Mouse (Mus musculus) lung, postnatal 0 days (tissue): ENCODE measurements around the gene Gng2.

ENCODE experiments used
- CTCF ChIP-seq: IDR thresholded peaks from 2 replicates; pipeline ENCODE4 v1.5.1; 2016; ENCODE audit warnings: antibody characterized with exemption, mild to moderate bottlenecking
- EP300 ChIP-seq: IDR thresholded peaks from 2 replicates; pipeline ENCODE4 v1.6.1; 2016; ENCODE audit warnings: antibody characterized with exemption, mild to moderate bottlenecking, control low read depth

DNA sequence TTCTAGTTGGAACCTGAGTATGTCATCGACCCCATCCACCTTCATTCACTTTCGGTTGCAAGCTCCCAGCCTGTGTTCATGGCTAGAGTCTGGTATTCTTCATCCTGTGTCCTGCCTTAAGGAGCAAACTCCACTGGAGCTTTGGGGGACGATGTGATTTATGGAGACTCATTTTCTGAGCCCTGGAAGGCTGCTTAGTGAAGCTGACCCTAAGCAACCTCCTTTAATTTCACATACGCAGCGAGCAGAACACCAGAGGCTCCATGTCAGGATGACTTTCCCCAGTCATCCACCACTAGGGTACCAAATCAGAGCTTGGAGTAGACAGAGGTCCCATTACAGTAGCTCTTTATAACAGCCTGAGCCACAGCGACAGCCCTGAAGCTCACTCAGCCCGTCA is 59.9 kb downstream of the Gng2 start:
- no peak for TF ChIP-seq CTCF
- TF ChIP-seq EP300: no peak
